Mouse (Mus musculus): ENCODE measurements around the gene 9030612E09Rik.

- TF ChIP-seq CTCF (IDR thresholded peaks at IDR 0.05; ENCODE audit: extremely low read depth, insufficient read depth, insufficient read length, insufficient replicate concordance) (no peak), POLR2A (IDR thresholded peaks at IDR 0.05; ENCODE audit: low read depth, low read length) (no peak)
Observed at GRCm38 (mm10) chr10:43203865-43204264, 29.4 kb downstream of the 9030612E09Rik start.

Measured in spleen, adult 2 months (tissue).